8 mouse cellular contexts compared by ENCODE assay signal in genomic region chr2:129084959-129085358, GRCm38 (mm10). TPM values are rescaled to one million over a fixed set of nuclear protein-coding genes. Genes with fewer than 3 reads are reported as not detected.
DNase-seq lines count a peak whose midpoint lies in the region; ATAC-seq lines count a peak whose summit lies in the region.

No protein-coding gene starts in this region.

- peak; percentile 65 for DNase-seq in forebrain, embryonic 14.5 days (ENCODE audit: low spot score)
- DNase-seq in forebrain, embryonic 10.5 days (ENCODE audit: extremely low spot score, low spot score) = no peak
- peak; percentile 50 for DNase-seq in neural tube, embryonic 10.5 days (ENCODE audit: extremely low spot score, low spot score)
- DNase-seq in embryo, embryonic 11.5 days (ENCODE audit: low read depth, low spot score) = peak; percentile 43
- DNase-seq in naive thymus-derived CD4-positive, alpha-beta T cell, adult 2 months (ENCODE audit: low read depth) = peak; percentile 72
- no peak for DNase-seq in testis, postnatal 10 days (ENCODE audit: low spot score)

- no peak overlapping the region for H3K4me2 ChIP-seq in forebrain, embryonic 14.5 days (ENCODE audit: low read length)
- no peak overlapping the region for H3K4me2 ChIP-seq in neural tube, embryonic 15.5 days
- H3K4me2 ChIP-seq in forebrain, embryonic 13.5 days = no peak overlapping the region

- H3K27me3 ChIP-seq in forebrain, embryonic 14.5 days (replicated peaks; ENCODE audit: control insufficient read depth, insufficient read depth, low read length) = no peaks in the 10 kb centered on the region
- no peaks in the 10 kb centered on the region for H3K27me3 ChIP-seq in forebrain, embryonic 10.5 days (ENCODE audit: poor library complexity, severe bottlenecking)
- no peaks in the 10 kb centered on the region for H3K27me3 ChIP-seq in neural tube, embryonic 15.5 days (replicated peaks)
- no peaks in the 10 kb centered on the region for H3K27me3 ChIP-seq in forebrain, embryonic 13.5 days

- no peak overlapping the region for H3K27ac ChIP-seq in forebrain, embryonic 14.5 days (ENCODE audit: low read depth, low read length)
- no peak overlapping the region for H3K27ac ChIP-seq in forebrain, embryonic 10.5 days
- H3K27ac ChIP-seq in neural tube, embryonic 15.5 days (replicated peaks) = no peak overlapping the region
- H3K27ac ChIP-seq in forebrain, embryonic 13.5 days = no peak overlapping the region

- H3K36me3 ChIP-seq in forebrain, embryonic 14.5 days (ENCODE audit: control insufficient read depth, insufficient read depth, low read length) = peaks cover 69% of the 10 kb centered on the region
- H3K36me3 ChIP-seq in forebrain, embryonic 10.5 days (replicated peaks) = peaks cover 85% of the 10 kb centered on the region
- H3K36me3 ChIP-seq in neural tube, embryonic 15.5 days = peaks cover 79% of the 10 kb centered on the region
- peaks cover 65% of the 10 kb centered on the region for H3K36me3 ChIP-seq in forebrain, embryonic 13.5 days (ENCODE audit: poor library complexity, severe bottlenecking)

- 49% methylated on average over 2 of the region's 2 CpGs for WGBS in forebrain, embryonic 14.5 days
- WGBS in forebrain, embryonic 10.5 days = 64% methylated on average over 2 of the region's 2 CpGs
- 53% methylated on average over 2 of the region's 2 CpGs for WGBS in neural tube, embryonic 15.5 days
- 60% methylated on average over 2 of the region's 2 CpGs for WGBS in forebrain, embryonic 13.5 days

- no peak for ATAC-seq in forebrain, embryonic 14.5 days
- no peak for ATAC-seq in neural tube, embryonic 15.5 days (ENCODE audit: low FRiP score)
- no peak for ATAC-seq in forebrain, embryonic 13.5 days

- no peaks in the 10 kb centered on the region for H3K9me3 ChIP-seq in forebrain, embryonic 14.5 days (replicated peaks; ENCODE audit: control insufficient read depth, low read length)
- peaks cover 5% of the 10 kb centered on the region; the same call in 1 of the 2 replicates for H3K9me3 ChIP-seq in forebrain, embryonic 10.5 days
- H3K9me3 ChIP-seq in neural tube, embryonic 15.5 days (replicated peaks) = no peaks in the 10 kb centered on the region
- H3K9me3 ChIP-seq in forebrain, embryonic 13.5 days (replicated peaks) = no peaks in the 10 kb centered on the region

- H3K9ac ChIP-seq in forebrain, embryonic 14.5 days (ENCODE audit: low read length) = no peak overlapping the region
- H3K9ac ChIP-seq in neural tube, embryonic 15.5 days (replicated peaks) = no peak overlapping the region
- H3K9ac ChIP-seq in forebrain, embryonic 13.5 days = no peak overlapping the region

- H3K4me1 ChIP-seq in forebrain, embryonic 14.5 days (ENCODE audit: control insufficient read depth, insufficient read depth, low read length) = no peaks in the 10 kb centered on the region
- no peaks in the 10 kb centered on the region for H3K4me1 ChIP-seq in forebrain, embryonic 10.5 days
- H3K4me1 ChIP-seq in neural tube, embryonic 15.5 days = no peaks in the 10 kb centered on the region
- H3K4me1 ChIP-seq in forebrain, embryonic 13.5 days = no peaks in the 10 kb centered on the region

- no peak overlapping the region for H3K4me3 ChIP-seq in forebrain, embryonic 14.5 days (ENCODE audit: low read depth, low read length)
- H3K4me3 ChIP-seq in forebrain, embryonic 10.5 days = no peak overlapping the region
- no peak overlapping the region for H3K4me3 ChIP-seq in neural tube, embryonic 15.5 days (replicated peaks)
- no peak overlapping the region for H3K4me3 ChIP-seq in forebrain, embryonic 13.5 days

RNA-seq across cellular contexts. Expression of gene Polr1b, which starts 15.8 kb away (rescaled TPM):
- polyA plus RNA-seq in forebrain, embryonic 14.5 days (2014; fragmentation: Nextera tagmentation; extraction: Ambion mirVana) = 5.9 and 8.0 TPM in 2 replicates
- 47.6 and 48.8 TPM in 2 replicates for polyA plus RNA-seq in forebrain, embryonic 10.5 days (2016; fragmentation: Nextera tagmentation; extraction: Ambion mirVana)
- 14.5 and 20.4 TPM in 2 replicates for polyA plus RNA-seq in neural tube, embryonic 15.5 days (2015; fragmentation: Nextera tagmentation; extraction: Ambion mirVana)
- 20.4 and 20.6 TPM in 2 replicates for polyA plus RNA-seq in forebrain, embryonic 13.5 days (2015; fragmentation: Nextera tagmentation; extraction: Ambion mirVana)

RNA-seq across cellular contexts. Expression of gene Ttl, which starts 19.2 kb away (rescaled TPM):
- polyA plus RNA-seq in forebrain, embryonic 14.5 days (2014; fragmentation: Nextera tagmentation; extraction: Ambion mirVana) = 27.3 and 32.8 TPM in 2 replicates
- 12.4 and 14.0 TPM in 2 replicates for polyA plus RNA-seq in forebrain, embryonic 10.5 days (2016; fragmentation: Nextera tagmentation; extraction: Ambion mirVana)
- polyA plus RNA-seq in neural tube, embryonic 15.5 days (2015; fragmentation: Nextera tagmentation; extraction: Ambion mirVana) = 37.2 and 45.4 TPM in 2 replicates
- 21.9 and 23.4 TPM in 2 replicates for polyA plus RNA-seq in forebrain, embryonic 13.5 days (2015; fragmentation: Nextera tagmentation; extraction: Ambion mirVana)

RNA-seq across cellular contexts. Expression of gene Vinac1, which starts 37.0 kb away (rescaled TPM):
- polyA plus RNA-seq in forebrain, embryonic 14.5 days (2014; fragmentation: Nextera tagmentation; extraction: Ambion mirVana) = 0.28 and 0.42 TPM in 2 replicates
- 0.09 and 0.16 TPM in 2 replicates for polyA plus RNA-seq in forebrain, embryonic 10.5 days (2016; fragmentation: Nextera tagmentation; extraction: Ambion mirVana)
- polyA plus RNA-seq in neural tube, embryonic 15.5 days (2015; fragmentation: Nextera tagmentation; extraction: Ambion mirVana) = 0.68 and 0.86 TPM in 2 replicates
- polyA plus RNA-seq in forebrain, embryonic 13.5 days (2015; fragmentation: Nextera tagmentation; extraction: Ambion mirVana) = 0.15 and 0.29 TPM in 2 replicates

RNA-seq across cellular contexts. Expression of gene Chchd5, which starts 44.5 kb away (rescaled TPM):
- 22.7 and 30.7 TPM in 2 replicates for polyA plus RNA-seq in forebrain, embryonic 14.5 days (2014; fragmentation: Nextera tagmentation; extraction: Ambion mirVana)
- polyA plus RNA-seq in forebrain, embryonic 10.5 days (2016; fragmentation: Nextera tagmentation; extraction: Ambion mirVana) = 24.1 and 25.2 TPM in 2 replicates
- polyA plus RNA-seq in neural tube, embryonic 15.5 days (2015; fragmentation: Nextera tagmentation; extraction: Ambion mirVana) = 22.6 and 23.6 TPM in 2 replicates
- polyA plus RNA-seq in forebrain, embryonic 13.5 days (2015; fragmentation: Nextera tagmentation; extraction: Ambion mirVana) = 26.9 and 27.2 TPM in 2 replicates

Comparison
In these comparisons a context has a peak if more than half of its experiments do, and no peak if none do; other contexts are left out.
1. DNase-seq: peak in forebrain, embryonic 14.5 days (single experiment), neural tube, embryonic 10.5 days (single experiment), embryo, embryonic 11.5 days (single experiment) and naive thymus-derived CD4-positive, alpha-beta T cell, adult 2 months (single experiment); none in forebrain, embryonic 10.5 days (single experiment) and testis, postnatal 10 days (single experiment).